Mouse (Mus musculus): ENCODE results near the gene Nolc1.

DNA sequence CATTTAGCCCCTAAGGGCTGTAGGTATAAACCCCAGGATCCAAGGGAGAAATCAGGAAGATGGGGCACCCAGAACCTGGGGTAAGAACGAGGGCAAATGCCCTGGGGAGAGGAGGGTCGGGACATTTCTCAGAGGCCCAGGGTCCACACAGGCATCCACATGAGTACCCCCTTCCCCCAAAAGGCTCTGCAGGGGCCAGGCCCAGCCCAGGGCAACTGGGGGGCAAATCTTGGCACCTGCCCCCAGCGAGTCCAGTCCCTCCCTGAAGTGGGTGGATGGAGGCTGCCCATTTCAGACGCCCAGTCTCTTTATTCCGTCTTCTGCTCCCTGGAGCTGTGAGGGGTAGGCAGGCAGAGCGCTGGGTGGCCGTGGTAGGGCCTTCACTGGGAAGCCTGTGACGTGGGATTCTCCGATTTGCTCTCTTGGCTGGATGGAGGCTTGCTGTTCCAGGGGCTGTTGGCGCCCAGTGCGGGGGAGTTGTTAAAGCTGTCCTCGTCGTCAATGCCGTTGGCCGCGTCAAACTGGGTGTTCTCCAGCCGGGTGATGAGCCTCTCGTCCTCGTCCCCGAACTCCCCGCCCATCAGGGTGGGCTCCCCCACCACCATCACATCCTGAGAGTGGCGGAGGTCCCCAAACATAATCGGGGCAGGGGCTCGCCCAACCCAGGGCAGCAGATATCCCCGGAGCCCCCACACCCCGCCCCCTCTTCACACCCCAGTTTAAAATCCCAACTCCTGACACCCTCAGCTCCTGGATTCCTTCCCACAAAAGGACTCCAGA lies 42.7 kb upstream of the Nolc1 start:
- TF ChIP-seq CTCF (IDR thresholded peaks at IDR 0.05) (no peak), POLR2A (IDR thresholded peaks at IDR 0.05; ENCODE audit: insufficient read depth, low read depth, low read length) (no peak)
